Mouse (Mus musculus) lung, postnatal 25 days (tissue): ENCODE measurements around the gene Ripk1.

ENCODE experiments used
- DNase-seq: peaks from one replicate; pipeline ENCODE4 v3.0.0; 2022; ENCODE audit warnings: low spot score

Gene Ripk1

GRCm38 (mm10) chr13:34002058-34003006, at the start of gene Ripk1, which contains the start of gene Serpinb6a:
Gene Ripk1, plus strand, starts transcription at chr13:34002363.
Gene Serpinb6a, minus strand, starts transcription at chr13:34002794.
- DNase-seq: peak; percentile 92

GRCm38 (mm10) chr13:33952947-33953346, 49.2 kb upstream of the Ripk1 start:
- no peak for DNase-seq

GRCm38 (mm10) chr13:33956571-33957421, 45.4 kb upstream of the Ripk1 start:
- DNase-seq: peak; percentile 66

- no peak for DNase-seq
These were observed 42.4 kb upstream of the Ripk1 start for GRCm38 (mm10) chr13:33959771-33960170.

GRCm38 (mm10) chr13:33964206-33965046, 37.7 kb upstream of the Ripk1 start, which contains the start of gene Nqo2:
Gene Nqo2, plus strand, starts transcription at chr13:33964687.
- peak; percentile 67 for DNase-seq

- no peak for DNase-seq
These were observed 36.8 kb upstream of the Ripk1 start for GRCm38 (mm10) chr13:33965056-33966024.

GRCm38 (mm10) chr13:33966025-33966412, 36.1 kb upstream of the Ripk1 start:
- DNase-seq: no peak

- DNase-seq: no peak
These were observed 35.6 kb upstream of the Ripk1 start for GRCm38 (mm10) chr13:33966574-33966973.

GRCm38 (mm10) chr13:33989625-33990024, 12.5 kb upstream of the Ripk1 start:
- DNase-seq: no peak

- peak; percentile 74 for DNase-seq
These were observed 7.0 kb upstream of the Ripk1 start for GRCm38 (mm10) chr13:33995197-33995596.

GRCm38 (mm10) chr13:34003058-34003457, 895 bp downstream of the Ripk1 start:
- no peak for DNase-seq

GRCm38 (mm10) chr13:34007234-34007633, 5.1 kb downstream of the Ripk1 start:
- DNase-seq: no peak

- DNase-seq: no peak
These were observed 14.9 kb downstream of the Ripk1 start for GRCm38 (mm10) chr13:34016927-34017569.

GRCm38 (mm10) chr13:34018521-34018920, 16.4 kb downstream of the Ripk1 start:
- no peak for DNase-seq

- DNase-seq: no peak
These were observed 19.8 kb downstream of the Ripk1 start for GRCm38 (mm10) chr13:34021998-34022397.

GRCm38 (mm10) chr13:34032041-34032440, 29.9 kb downstream of the Ripk1 start:
- no peak for DNase-seq

- no peak for DNase-seq
These were observed 33.3 kb downstream of the Ripk1 start for GRCm38 (mm10) chr13:34035424-34035823.

- peak; percentile 49 for DNase-seq
These were observed 34.6 kb downstream of the Ripk1 start for GRCm38 (mm10) chr13:34036726-34037125.

- DNase-seq: peak; percentile 94
These were observed 35.3 kb downstream of the Ripk1 start, which contains the start of gene Bphl for GRCm38 (mm10) chr13:34037172-34038055. Gene Bphl, plus strand, starts transcription at chr13:34037597.
